Mouse (Mus musculus) brown adipose tissue, adult 24 weeks (tissue): Measurements from ENCODE around the gene Nol4l. TPM values are rescaled to one million over a fixed set of nuclear protein-coding genes. Genes with fewer than 3 reads are reported as not detected.

Experiments used
- H3K27ac ChIP-seq: fragments of 200-500 bp; replicated peaks from 2 replicates; pipeline ENCODE4 v1.5.1; 2012; ENCODE audit warnings: low read depth, mild to moderate bottlenecking, low read length
- H3K4me1 ChIP-seq: fragments of 200-500 bp; 2 replicates; pipeline ENCODE4 v1.6.1; 2012; ENCODE audit warnings: low read length, mixed read lengths; ENCODE audit not compliant: control insufficient read depth, insufficient read depth, insufficient read length
- H3K4me3 ChIP-seq: fragments of 200-500 bp; 2 replicates; pipeline ENCODE4 v1.5.1; 2012; ENCODE audit warnings: low read depth, mild to moderate bottlenecking, low read length, moderate library complexity; ENCODE audit not compliant: insufficient read depth
- polyA plus RNA-seq: library from polyadenylated mRNA; stranded (reverse); fragments of >200 nt; gene quantifications from 2 replicates; pipeline ENCODE4 v1.2.4, GENCODE M21; 2012; ENCODE audit not compliant: missing spikeins, insufficient read depth, insufficient read length

The Nol4l gene
- polyA plus RNA-seq, 1 experiment = 7.1 TPM

- Histone ChIP-seq H3K27ac (peak overlapping the region; percentile 84), H3K4me3 (peak overlapping the region; percentile 56), H3K4me1 (peaks cover 21% of the 10 kb centered on the region)
Observed at GRCm38 (mm10) chr2:153549486-153549885, 19.7 kb upstream of the Nol4l start.

- Histone ChIP-seq H3K27ac (peak overlapping the region; percentile 84; the same call in 1 of the 2 replicates), H3K4me3 (peak overlapping the region; percentile 56; the same call in 1 of the 2 replicates), H3K4me1 (peaks cover 26% of the 10 kb centered on the region)
Observed at GRCm38 (mm10) chr2:153548221-153548923, 18.6 kb upstream of the Nol4l start.

DNA sequence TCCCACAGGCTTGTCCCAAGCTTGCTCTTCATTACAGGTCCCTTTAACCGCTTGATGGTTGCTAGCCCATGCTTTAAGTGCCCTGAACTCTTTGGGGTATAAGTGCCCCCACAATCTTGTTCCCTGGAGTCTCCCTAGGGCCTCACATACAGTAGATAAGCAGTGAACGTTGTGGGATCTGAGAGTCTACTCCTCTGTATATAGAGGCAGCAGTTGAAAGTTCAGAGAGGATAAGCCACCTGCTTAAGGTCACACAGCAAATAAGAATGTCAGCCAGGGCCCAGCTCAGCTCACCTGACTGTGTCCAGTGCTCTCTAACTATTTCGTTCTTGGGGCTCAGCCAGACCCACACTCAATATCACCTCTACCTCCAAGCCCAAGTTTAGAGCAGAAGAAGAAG is 17.9 kb upstream of the Nol4l start:
- H3K4me3 ChIP-seq = no peak overlapping the region
- no peak overlapping the region for H3K27ac ChIP-seq

DNA sequence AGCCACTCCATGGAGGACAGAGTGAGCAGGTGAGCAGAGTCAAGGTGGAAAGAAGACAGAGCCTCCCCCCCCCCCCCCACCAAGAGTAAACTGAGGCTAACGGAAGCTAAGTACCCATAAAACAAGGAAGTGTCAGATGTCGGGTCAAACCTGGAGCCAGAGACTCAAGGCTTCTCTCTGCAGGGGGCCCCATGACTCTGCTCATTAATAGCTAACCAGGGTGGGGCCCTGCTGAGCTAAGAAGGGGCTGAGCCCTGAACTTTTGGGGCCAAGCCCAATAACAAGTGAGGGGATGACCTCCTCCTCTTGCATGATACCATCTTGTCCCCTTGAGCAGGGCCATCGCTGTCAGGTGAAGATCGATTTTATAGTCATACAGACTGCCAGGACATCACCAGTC is 17.2 kb upstream of the Nol4l start:
- no peak overlapping the region for H3K4me3 ChIP-seq
- H3K27ac ChIP-seq = no peak overlapping the region
- H3K4me1 ChIP-seq = peaks cover 26% of the 10 kb centered on the region

More for the DNA sequence above, 17.9 kb upstream of the Nol4l start:
- H3K4me1 ChIP-seq = peaks cover 26% of the 10 kb centered on the region

DNA sequence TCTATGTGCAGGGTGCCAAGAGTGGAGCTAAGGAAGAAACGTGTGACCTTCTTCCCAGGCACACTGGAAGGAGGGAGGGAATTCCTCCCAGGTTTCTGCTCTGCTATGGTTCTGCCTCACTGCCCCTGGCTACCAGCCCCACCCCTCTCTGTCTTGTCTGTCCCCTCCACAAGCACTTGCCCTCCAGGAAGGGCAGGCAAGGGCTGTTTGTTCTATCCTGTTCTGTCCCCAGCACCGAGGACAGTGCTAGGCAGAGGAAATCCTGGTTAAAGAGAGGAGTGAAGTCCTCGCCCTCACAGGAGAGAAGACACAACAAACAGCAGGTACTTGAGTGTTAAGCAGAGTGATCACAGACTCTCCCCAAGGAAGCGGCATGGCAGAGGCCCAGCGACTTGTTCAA is 16.7 kb upstream of the Nol4l start:
- no peak overlapping the region for H3K4me3 ChIP-seq
- H3K4me1 ChIP-seq = peaks cover 26% of the 10 kb centered on the region
- H3K27ac ChIP-seq = no peak overlapping the region

DNA sequence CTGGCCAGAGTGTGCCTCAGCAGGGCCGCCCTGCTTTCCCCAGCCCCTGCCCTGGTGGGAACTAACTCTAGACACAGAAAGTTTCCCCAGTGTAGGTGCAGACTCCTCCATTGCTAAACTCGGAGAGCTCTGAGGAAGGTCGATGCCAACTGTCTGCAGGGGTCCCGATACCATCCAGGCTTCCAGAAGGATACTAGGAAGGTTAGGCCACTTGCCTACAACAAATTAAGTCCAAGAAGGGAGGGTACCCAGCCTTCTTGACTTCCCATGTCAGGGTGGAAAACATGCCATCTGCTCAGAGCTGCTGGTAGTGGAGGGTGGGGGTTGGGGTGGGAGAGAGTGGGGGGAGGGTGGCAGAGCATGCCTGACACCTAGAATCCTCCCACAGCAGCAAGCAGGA is 15.0 kb upstream of the Nol4l start:
- peak overlapping the region; percentile 61; the same call in 1 of the 2 replicates for H3K27ac ChIP-seq

DNA sequence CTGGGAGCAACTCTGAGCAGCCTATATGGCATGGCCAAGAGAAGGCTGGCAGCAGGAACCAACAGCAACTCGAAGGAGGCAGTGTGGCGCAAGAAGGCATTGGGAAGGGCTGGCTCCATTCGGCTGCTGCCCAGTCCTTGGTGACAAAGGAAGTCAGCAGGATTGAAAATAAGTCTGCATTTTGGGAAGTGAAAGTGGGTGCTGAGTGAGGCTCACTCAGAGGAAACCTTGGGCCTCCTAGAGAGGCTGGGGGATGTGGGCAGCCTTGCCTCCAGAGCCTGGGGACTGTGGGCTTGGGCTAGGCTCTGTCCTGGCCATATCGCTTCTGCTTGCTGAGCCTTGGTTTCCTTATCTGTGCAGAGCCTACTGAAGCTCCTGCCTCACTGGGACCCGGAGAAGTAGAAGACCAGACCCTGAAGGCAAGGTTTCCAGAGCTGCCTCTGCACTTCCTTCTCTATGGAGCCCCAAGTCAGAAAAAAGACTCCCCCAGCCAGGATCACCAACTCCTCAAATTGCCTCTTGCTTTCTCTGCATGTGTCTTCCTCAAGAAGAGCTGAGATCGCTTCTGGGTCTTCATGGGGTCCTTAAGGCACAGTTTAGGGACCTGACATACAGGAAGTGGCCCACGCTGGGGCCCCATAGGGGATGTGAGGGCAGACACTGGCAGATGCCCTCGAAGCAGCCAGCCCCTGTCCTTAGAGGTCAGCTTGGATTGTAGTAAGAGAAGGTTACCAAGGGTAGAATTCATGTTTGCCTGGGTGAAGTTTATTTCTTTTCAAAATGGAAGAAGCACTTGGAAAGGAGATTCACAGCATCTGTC is 14.3 kb upstream of the Nol4l start:
- peak overlapping the region; percentile 61 for H3K27ac ChIP-seq
- H3K4me3 ChIP-seq = no peak overlapping the region
- peaks cover 23% of the 10 kb centered on the region for H3K4me1 ChIP-seq

More for the DNA sequence above, 15.0 kb upstream of the Nol4l start:
- peaks cover 23% of the 10 kb centered on the region for H3K4me1 ChIP-seq
- H3K4me3 ChIP-seq = no peak overlapping the region

DNA sequence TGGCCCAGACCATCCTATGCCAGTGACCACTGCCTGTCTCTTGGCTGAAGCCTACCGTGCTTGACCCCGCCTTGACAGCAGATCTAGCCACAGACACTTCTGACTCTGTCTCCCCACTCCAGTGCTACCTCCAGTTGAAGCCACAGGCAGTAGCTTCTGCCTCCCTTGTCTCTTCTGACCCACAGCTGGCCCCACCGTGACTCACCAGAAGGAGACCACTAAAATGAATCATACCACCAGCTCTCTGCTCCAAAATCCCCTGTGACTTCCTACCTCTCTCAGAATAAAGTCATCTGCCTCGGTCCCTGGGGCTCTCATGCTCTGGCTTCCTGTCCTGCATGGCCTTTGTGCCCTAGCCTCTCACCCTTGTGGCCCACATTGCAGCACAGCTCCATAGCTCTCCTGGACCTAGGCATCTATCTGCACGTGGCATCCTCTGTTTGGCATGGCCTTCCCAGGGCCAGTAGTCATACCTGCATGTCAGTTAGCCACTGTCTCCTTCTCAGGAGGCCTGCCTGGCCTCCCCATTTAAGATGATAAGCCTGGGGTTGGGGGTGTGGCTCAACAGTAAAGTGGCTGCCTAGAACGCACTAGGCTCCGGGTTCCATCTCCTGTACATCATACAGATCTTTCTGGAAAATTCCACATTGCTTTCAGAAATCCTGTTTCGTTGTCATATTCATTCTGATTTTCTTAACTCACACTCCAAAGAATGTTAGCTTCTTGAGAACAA is 13.3 kb upstream of the Nol4l start:
- H3K4me3 ChIP-seq = no peak overlapping the region
- H3K4me1 ChIP-seq = peaks cover 22% of the 10 kb centered on the region
- no peak overlapping the region for H3K27ac ChIP-seq

DNA sequence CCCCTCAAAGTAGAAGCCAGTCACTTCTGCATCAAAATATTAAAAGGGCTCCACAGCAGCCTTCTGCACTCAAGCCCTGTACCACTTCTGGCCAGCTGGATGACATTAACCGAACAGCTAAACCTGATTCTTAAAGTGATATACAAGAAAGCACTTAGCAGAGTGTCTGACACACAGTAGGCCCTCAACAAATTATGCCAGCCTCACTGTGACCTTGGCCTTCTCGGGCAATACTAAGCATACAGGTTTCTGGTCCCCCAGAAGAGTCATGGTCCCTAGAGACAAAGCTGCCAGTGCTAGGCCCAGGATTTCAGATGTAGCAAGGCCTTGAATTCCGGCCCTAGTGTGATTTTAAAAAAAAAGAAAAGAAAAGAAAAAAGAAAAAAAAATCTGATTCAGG is 9.1 kb upstream of the Nol4l start:
- no peak overlapping the region for H3K27ac ChIP-seq
- no peak overlapping the region for H3K4me3 ChIP-seq
- H3K4me1 ChIP-seq = no peaks in the 10 kb centered on the region

GRCm38 (mm10) chr2:153533981-153534380 is 4.2 kb upstream of the Nol4l start:
- Histone ChIP-seq H3K4me3 (no peak overlapping the region), H3K27ac (no peak overlapping the region)

DNA sequence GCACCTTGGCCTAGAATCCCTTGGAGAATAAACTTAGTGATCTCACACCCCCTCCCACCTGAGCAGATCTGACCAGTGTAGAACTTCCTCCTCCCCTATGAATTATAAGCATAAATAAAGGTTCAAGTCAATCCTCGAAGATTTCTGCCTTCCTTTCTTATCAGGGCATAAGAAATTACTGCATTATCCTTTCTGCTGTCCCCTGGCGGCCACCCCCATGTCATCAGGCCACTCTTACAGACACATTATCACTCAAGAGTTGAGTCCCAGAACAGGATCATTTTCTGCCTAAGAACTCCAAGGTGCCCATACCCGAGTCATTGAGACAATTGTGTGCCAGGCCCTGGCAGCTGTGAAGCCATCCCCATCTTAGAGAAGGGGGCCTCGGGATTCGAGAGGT is 1.2 kb upstream of the Nol4l start:
- Histone ChIP-seq H3K27ac (no peak overlapping the region), H3K4me3 (no peak overlapping the region), H3K4me1 (no peaks in the 10 kb centered on the region; the same call in 1 of the 2 replicates)

More at GRCm38 (mm10) chr2:153533981-153534380, 4.2 kb upstream of the Nol4l start:
- H3K4me1 ChIP-seq = no peaks in the 10 kb centered on the region

GRCm38 (mm10) chr2:153529365-153529781 is 398 bp downstream of the Nol4l start:
- Histone ChIP-seq H3K4me1 (no peaks in the 10 kb centered on the region; the same call in 1 of the 2 replicates), H3K27ac (no peak overlapping the region), H3K4me3 (peak overlapping the region; percentile 83)

DNA sequence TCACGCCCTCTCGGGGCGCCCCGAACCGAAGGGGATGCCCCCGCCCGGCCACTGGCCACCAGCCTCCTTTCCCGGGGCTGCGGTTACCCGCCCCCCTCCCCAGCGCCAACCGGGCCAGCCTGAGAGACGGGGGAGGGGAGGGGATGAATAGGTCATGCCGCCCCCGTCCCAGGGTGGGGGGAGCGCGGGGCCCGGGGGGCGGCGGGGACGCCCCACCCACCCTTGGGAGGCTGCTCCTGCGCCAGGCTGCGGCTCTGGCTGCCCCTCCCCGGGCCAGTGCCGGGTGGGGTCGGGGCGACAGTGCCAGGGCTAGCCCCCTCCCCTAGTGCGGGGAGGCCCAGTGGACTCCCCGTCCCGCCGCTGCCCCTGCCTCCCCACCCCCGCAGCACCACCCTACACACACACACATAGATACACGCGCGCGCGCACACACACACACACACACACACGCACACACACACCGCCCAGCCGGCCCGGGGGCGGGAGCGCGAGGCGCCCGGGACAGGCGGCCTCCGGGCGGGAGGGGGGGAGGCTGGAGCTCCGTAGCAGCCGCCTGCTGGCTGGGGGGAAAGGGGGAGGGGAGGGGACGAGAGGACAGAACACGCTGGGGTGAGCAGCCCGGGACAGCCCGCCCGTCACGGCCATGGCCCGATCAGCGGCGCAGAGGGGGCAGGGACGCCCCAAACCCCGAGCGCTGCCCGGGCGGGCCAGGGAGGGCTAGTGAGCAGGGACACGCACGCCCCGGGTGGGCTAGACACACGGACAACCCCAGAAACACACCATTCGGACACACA is 1.0 kb downstream of the Nol4l start:
- Histone ChIP-seq H3K4me3 (peak overlapping the region; percentile 83), H3K27ac (no peak overlapping the region), H3K4me1 (no peaks in the 10 kb centered on the region; the same call in 1 of the 2 replicates)
